Mouse (Mus musculus) ZHBTc4 (cell line): Measurements from ENCODE around the gene Ryr1.

Source experiments
- DNase-seq: peaks from one replicate; pipeline ENCODE4 v3.0.0-alpha.2; 2011; ENCODE audit warnings: low read depth, low spot score

Ryr1 gene

DNA sequence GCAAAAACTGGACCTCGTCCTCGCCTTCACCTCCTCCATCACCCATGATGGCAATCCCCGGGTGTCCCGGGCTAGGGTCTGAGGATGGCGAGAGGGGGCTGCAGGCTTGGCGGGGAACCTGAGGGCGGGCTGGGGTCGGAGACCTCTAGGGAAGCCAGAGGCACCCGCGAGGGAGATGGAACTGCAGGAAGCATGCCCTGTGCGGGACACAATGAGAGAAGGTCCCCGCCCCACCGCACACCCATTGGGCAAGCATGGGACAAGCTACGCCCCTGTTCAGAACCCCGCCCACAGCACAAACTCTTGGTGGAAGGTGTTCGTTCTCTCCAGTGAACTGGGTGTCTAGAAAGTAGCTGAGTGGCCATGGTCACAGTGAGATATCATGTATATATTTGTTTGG is at the start of gene Ryr1:
Gene Ryr1 (minus strand): TSS at position 210 of the 400 bp plus-strand sequence.
- DNase-seq: peak; percentile 95

DNA sequence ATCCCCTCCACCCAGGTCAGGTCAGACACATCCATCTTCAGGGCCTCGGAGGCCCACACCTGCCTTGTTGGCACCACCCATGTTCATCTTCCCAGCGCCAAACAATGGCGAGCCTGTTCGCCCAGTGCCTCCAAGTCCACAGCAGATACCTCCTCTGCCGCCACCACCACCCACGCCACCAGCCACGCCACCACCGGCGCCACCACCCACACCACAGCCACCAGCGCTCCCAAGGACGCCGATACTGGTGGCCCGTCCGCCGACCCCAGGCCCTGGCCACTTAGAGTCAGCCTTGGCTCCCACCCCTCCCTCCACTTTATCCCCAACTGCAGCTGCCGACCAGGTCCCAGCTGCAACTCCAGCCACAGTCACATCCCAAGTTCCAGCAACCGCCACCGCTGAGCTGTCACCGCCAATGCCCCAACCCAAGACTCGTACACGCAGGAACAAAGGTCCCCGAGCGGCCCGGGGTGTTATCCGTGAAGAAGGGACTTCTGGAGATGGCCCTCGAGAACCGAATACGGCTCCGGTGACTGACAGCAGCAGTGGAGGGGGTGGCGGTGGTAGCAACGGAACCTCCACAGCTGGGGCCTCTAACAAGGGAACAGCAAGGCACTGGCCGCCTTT is 47.5 kb upstream of the Ryr1 start:
- peak; percentile 29 for DNase-seq

DNA sequence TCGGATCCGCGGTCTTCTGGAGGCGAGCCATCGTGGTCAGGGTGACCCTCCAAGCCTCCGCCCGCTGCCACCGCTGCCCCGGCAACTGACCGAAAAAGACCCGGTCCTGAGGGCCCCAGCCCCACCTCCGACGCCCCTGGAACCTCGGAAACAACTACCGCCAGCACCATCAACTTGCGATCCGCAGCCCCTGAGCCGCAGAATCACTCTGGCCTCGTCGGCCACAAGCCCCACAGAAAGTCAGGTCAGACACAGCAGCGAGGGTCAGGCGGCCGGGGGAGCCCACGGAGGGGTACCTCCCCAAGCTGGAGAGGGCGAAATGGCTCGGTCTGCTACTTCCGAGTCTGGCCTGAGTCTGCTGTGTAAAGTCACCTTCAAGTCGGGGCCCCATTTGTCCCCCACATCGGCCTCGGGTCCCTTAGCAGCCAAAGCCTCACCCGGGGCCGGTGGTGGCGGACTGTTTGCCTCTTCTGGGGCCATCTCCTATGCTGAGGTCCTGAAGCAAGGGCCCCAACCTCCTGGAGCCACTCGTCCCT is 46.7 kb upstream of the Ryr1 start:
- no peak for DNase-seq

DNA sequence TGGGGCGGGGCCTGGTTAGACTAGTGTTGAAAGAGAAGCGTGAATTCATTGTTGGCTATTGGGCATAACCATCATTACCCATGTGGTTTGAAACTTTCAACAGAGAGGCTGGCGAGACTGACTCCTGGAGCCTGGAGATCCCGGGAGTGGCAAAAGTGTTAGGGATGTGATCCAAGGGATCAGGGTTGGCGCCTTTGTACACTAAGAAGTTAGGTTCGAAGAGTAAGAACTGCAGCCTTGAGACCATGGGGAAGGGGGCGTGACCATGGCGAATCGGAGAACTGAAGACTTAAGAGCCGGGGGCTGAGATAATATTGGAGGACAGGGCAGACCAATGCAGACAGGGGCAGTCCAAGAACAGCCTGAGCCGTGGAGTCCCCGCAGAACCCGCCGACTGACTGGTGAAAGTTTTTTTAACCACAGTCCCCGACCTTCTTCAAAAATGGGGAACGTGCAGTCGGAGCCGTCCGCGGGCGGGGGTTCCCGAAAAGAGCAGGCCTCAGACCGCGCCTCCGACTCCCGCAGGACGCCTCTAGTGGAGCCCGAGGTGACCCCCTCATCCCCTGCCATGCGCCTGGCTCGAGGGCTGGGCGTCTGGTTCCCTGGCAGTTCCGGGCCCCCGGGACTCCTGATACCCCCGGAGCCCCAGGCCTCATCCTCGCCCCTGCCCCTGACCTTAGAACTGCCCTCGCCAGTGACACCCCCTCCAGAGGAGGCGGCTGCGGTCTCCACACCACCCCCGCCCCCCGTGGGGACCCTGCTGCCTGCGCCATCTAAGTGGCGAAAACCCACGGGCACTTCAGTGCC is 46.0 kb upstream of the Ryr1 start:
- DNase-seq: no peak

DNA sequence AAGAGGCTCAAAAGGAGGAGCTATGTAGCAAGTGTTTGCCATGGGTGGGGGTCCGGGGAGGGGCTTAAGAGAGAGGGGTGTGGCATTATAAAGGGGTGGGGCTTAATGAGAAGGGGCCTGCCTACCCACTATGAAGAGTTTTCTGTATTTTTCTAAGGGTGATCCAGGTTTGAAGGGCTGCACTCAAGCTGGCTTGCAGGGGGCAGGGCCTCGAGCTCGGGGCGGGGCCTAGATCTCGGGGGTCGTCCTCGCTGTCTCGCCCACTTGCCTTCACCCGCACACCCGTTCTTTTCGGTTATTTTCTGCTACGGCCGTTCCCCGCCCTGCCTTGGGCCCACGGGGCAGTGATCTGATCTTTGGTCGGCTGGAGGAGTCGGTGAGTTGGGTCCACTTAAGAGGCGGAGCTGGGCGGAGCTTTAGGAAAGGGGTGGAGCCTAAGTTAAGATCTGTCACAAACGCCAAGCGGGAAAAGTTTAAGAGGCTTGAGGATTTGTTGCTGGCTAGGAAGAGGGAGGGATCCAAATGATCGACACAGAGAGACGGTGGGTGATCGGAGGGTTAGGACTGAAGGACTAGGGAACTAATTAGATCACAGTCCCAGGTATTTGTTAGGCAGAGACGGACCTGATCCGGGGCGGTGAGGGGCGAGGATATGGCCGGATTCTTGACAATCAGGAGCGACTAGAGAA is 45.2 kb upstream of the Ryr1 start, which contains the start of the genes Ggn and Spred3:
Gene Ggn (plus strand): TSS at position 145 of the 689 bp plus-strand sequence.
Gene Spred3 (minus strand): TSS at position 346 of the 689 bp plus-strand sequence.
- DNase-seq: peak; percentile 88

DNA sequence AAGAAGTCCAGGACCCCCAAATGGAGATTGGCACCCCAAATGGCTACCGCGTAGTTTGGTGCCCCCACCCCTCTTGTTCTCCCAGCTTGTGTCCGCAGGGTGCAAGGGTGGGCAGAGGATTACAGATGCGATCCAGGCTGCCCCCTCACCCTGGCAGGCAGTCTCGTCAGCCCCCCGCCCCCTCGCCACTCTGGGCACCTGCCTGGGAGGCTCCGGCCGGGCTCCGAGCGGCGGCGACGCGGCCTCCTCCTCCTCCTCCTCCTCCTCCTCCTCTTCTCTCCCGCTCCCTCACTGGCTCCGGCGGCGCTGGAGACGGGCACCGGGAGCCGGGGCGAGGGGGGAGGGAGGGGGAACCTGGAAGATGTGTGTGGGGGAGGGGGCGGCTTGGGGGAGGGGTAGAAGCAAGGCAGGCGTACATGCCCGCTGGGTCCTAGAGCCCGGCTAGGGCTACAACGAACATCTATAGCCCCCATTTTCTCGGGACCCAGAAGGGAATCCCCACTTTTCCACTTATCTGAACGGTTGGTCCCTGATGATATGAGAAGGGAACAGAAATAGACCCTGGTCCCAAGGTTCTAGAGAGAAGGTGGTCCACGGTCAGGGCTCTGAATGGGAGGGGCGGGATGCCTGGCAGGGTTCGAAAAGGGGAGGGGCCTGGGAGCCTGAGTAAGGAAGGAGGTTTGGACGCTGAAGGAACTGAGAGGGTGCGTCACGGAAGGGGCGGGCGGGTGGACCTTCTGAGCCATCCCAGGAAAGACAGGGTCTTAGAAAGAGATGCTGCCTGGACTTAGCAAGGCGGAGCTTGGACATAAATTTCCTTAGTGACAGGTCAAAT is 44.5 kb upstream of the Ryr1 start:
- peak; percentile 96 for DNase-seq

DNA sequence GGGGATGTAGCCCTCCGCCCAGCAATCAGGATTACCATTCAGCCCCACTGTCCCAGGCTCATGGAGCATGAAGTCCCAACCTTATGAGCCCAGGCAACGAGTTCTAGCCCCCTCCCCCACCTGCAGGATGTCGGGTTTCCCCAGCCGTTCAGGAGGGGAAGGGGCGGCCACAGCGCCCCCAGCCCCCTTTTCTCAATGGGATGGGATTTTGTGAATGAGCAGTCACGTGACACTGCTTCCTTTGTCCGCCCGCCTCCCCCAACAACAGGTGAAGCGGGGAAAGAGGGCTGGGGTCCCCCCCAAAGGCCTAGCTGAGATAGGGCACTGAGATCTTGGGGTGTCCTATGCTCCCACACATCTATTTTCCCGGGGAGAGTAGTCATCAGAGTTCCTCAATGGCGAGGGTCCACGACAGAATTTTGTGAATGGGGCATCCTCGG is 43.8 kb upstream of the Ryr1 start:
- DNase-seq: peak; percentile 48

DNA sequence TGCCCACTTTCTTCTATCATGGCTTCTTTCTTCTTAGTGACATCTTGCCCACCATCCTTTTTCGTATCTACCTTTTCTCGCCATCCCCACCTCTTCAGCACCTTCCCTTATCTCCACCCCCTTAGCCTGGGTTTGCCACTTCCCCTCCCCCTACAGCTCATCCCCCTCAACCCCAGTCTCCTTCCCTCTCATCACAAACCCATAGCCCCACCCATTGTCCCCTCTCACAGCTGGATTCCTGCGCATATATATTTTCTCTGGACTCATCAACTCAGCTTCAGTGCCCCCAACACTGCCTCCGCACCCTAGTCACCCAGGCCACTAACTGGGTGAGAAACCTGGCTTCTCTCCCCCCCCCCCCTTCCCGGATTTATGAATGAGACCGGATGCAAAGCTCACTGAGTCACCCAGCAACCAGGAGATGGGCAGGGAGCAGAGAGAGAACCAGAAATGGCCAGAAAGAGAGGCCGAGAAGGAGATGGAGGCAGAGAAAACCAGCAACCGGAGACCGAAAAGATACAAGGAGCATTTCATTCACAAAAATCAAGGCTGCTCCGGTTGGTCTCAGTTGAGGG is 43.2 kb upstream of the Ryr1 start:
- peak; percentile 26 for DNase-seq

DNA sequence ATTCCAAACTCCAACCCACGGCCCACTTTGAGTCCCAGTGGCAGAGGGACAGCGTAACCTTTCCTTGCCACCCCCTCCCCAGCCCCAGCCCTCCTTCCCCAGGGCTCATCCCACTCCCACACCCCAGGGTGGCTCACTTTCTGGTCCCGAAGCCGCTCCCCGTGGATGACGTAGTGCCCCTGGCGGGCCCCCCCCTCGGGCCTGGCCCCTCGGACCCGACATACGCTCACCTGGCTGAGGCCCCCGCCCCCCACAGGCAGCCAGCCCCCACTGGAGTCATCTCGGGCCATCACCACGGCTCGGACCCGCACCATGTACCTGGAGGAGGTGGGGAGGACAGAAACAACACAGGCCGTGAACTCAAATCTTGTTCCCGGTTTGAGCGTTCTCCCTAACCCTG is 42.7 kb upstream of the Ryr1 start:
- no peak for DNase-seq

DNA sequence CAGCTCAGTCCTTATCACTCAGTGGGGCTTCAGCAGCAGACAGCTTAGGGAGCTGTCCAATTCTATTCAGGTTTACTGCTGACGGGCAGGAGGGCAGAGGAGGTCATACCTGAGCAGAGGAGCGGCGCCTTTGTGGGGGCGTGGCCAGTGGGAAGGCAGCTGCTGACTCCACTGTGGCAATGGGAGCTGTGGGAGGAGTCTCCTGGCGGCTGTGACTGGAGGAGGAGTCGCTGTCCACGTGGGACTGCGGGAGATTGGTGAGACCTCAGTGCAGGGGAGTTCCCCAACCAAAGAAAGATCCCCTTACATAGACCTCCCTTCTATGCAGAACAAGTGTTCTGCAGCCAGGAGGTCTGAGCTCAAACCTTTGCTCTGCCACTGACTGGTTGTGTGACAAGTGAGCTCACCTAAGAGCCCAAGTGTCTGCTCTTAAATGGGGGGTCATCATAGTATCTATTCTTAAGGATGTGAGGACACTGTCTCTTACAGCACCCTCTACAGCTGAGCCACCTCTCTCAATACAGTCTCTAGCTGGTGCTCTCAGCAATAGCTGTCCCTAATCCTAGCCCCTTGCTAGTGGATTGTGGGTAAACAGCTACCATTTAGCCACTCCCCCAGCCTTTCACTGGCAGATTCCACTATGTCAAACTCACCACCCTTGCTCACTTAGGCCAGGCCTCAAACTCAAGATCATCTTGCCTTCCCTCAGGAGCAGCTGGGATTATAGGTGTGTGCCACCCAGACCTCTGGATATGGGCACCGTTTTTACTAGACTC is 38.0 kb upstream of the Ryr1 start:
- peak; percentile 97 for DNase-seq

DNA sequence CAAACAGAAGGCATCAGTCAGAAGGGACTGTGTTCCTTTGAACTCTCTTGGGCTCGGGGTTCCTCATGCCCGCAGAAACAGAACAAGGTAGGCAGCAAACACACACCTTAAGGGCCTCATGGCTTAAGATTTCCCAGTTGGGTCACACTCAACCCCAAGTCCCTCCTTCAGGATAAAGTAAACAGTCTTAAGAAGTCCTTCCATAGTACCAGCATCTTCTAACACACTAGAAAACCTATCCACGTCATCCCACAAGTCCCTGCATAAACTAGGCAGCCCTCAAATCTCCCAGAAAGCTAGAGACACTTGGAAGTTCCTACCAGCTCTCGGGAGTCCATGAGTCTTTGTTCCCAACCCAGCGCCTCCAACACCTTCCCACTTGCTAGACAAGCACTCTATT is 37.3 kb upstream of the Ryr1 start:
- DNase-seq: no peak

DNA sequence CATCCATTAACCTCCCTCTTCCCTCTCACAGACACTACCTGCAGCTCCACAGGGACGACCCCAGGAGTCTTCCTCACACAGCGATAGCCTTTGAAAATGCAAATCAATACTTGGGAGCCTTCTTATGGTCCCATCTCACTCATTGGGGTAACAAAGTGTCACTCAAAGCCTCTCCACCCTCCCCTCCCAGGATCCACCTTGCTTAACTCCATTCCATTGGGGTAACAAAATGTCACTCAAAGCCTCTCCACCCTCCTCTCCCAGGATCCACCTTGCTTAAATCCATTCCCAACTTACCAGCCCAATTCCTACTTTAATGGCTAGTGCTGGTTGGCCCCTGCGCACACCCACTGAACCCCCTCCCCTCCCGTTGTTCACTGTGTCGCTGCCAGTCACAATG is 33.3 kb upstream of the Ryr1 start:
- peak; percentile 94 for DNase-seq

DNA sequence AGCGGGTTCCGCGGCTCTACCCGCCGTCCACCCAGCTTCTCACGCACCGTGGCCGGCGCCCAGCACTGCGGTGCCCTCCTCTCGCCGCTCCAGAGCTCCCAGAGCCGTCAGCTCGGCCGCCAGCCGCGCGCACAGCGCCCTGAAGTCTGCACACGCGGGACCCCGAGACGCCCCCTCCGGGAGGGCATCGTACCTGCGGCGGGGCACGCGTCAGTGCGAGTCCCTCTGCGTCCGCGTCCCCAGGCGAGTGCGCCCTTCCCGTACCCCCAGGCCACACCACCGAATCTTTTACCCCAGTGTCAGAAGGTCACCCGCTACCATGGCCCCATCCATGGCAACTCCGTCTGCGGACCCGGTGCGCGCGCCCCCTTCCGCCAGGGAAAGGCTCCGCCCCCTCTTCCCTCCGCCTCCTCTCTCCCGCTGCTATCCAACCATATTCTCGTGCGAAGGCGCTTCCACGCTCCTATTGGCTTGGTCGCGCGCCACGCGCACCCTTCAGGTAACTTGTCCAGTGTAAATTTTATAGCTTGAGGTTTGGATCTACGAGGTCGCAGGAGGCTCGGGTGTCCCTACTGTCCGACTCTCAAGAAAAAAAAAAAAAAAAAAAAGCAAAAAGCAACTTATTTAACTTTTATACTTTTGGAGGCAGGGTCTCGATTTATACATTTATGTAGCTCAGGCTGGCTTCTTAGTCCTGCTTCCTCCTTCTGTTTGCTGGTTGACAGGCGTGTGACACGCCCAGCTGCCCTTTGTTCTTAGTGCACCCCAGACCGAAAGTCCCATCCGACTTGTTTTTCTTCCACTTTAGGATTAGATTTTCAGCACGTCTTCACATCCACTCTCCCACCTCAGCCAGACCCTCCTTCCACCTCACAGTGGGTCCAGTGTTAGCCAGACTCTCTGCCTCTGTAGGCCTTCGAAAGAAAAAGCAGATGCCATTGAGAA is 31.1 kb upstream of the Ryr1 start, which contains the start of gene Fam98c:
Gene Fam98c (minus strand): TSS at position 397 of the 945 bp plus-strand sequence.
- peak; percentile 94 for DNase-seq

DNA sequence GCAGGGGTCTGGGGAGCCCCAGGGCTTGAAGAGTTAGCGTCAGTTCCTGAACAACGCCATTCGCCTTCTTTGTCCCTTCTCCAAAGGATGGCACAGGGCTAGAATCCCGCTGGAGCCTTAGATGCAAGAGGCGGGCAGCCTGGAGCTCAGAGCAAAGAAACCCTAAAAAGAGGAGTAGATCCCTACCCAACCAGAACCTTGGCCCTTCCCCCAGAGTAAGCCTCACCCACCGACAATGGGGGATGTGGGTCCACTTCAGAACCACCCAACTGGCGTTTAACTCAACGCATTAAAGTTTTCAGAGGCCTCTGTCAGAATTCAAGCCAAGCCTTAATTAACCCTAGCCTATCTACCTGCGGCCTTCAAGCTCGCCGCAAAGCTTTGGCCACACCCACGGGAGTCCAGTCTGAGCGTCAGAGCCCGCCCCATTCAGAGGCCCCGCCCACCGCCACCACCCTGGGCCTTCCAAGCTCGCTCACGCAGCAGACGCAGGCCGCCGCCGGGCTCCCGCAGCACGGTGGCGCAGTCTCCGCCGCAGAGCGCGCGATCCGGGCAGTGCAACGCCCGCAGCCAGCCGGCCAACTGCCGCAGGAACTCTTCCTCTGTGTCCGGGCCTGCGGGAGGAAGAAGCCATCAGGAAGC is 30.3 kb upstream of the Ryr1 start:
- peak; percentile 96 for DNase-seq

DNA sequence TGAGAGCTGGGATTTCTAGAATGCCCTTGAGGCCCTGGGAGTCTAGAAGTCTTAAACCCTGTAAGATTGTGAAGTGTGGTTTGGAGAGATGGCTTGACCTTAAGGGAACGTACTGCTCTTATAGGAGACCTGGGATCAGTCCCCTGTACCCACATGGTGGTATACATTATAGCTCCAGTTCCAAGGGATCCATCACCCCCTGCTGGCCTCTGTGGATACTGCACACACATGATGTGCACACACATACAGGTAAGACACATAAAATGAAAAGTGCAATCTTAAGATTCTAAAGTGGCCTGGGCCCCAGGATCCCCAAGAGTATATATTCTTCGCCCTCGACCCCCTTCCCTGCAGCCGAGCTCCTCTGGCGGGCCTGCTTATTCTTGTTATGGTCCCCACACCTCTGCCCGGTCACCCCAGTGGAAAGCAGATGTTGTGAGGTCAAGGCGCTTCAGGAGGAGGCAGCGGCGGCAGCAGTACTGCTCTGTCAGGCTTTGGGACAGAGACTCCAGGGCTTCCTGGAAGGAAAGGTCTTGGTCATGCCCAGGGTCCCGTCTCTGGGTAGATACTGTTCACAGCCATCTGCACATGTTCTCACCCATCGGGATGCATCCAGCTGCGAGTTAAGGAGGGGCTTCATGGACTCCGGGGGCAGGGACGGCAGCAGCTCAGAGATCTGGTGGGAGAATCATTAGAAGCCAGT is 29.2 kb upstream of the Ryr1 start:
- DNase-seq: peak; percentile 85

DNA sequence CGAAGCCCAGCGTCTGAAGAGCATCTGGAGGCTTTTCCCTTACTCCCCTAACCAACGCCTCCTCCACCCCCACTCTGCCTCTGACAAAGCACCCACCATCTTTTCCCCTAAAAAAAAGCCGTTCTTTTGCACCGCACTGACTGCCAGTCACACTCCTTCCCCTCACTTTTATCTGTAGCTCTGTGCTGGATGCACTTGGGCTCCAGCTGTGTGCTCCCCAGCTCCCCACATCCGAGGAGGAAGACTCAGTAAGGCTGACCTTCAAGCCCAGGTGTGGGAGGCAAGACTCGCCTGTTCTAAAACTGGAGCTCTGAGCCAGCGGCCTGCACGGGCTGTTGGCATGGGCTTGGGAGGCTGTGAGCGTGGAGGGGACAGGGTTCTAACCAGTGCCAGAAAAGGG is 26.5 kb upstream of the Ryr1 start:
- no peak for DNase-seq

DNA sequence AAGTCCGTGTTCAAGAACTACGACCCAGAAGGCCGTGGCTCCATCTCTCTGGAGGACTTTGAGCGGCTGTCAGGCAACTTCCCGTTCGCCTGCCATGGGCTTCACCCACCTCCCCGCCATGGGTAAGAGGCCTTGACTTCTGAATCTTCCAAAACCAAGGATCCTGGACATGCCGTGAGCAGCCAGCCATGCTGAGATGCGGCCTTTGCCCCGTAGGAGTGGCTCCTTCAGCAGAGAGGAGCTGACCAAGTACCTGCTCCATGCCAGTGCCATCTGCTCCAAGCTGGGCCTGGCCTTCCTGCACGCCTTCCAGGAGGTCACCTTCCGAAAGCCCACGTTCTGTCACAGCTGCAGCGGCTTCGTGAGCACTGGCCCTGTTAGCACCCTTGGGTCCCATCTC is 23.8 kb upstream of the Ryr1 start:
- no peak for DNase-seq
